Mouse (Mus musculus) Patski (cell line): ENCODE measurements around the gene Fmo5. TPM values are rescaled to one million over a fixed set of nuclear protein-coding genes. Genes with fewer than 3 reads are reported as not detected.
A peak's percentile ranks its signal among the peaks of the same experiment; 100 is the strongest.

Source experiments
- ATAC-seq: fragments of 100-300 bp; one replicate; pipeline ENCODE4 v1.8.0; 2021
- CTCF ChIA-PET: fragments of 350-600 bp; sonication (Branson Sonifier 250); formaldehyde crosslinking; loops from one replicate; lab custom pipeline; 2022; ENCODE audit warnings: inconsistent platforms; lab: Charles Lee
- POLR2A ChIA-PET: fragments of 350-600 bp; sonication (Branson Sonifier 250); formaldehyde crosslinking; loops from one replicate; lab custom pipeline; 2022; ENCODE audit warnings: antibody characterized with exemption, inconsistent platforms; lab: Charles Lee
- DNase-seq: peaks from one replicate; pipeline ENCODE4 v3.0.0-alpha.2; 2011; ENCODE audit warnings: low read depth, low spot score
- H3K27me3 ChIP-seq: fragments of 371-371 bp; one replicate; pipeline ENCODE4 v1.5.1; 2021
- CTCF ChIP-seq: fragments of 100-300 bp; IDR thresholded peaks from one replicate; pipeline ENCODE4 v1.5.1; 2021
- in situ Hi-C: fragments of 300-500 bp; cut with MboI; formaldehyde crosslinking; loops from 3 replicates; pipeline ENCODE4 v1.11.1; 2018; ENCODE audit warnings: low pct_unique_long_range_greater_than_20kb, mixed read lengths
- polyA plus RNA-seq: library from polyadenylated mRNA; unstranded; gene quantifications from one replicate; pipeline ENCODE4 v1.2.3, GENCODE M21; 2021

Gene Fmo5
- polyA plus RNA-seq, 1 experiment from 2014 or later = 1.9 TPM

- ATAC-seq = no peak
- TF ChIP-seq CTCF = no peak
- CTCF ChIA-PET = no interaction called here
- POLR2A ChIA-PET = no interaction called here
- no peak for DNase-seq
- no peaks in the 10 kb centered on the region for H3K27me3 ChIP-seq
- in situ Hi-C loops = no loop called here
Measured at GRCm38 (mm10) chr3:97674644-97675110, 46.1 kb downstream of the Fmo5 start, which contains the start of gene Gm17651. Gene Gm17651, minus strand, starts transcription at chr3:97674694.

- no peak for ATAC-seq
- POLR2A ChIA-PET = no interaction called here
- CTCF ChIA-PET = interaction anchor here (1.3 kb wide), 1 partner anchor 20 kb away, joined by 3 read pairs; no protein-coding TSS in a partner anchor
- TF ChIP-seq CTCF = no peak
- H3K27me3 ChIP-seq = no peaks in the 10 kb centered on the region
- in situ Hi-C loops = no loop called here
- no peak for DNase-seq
Measured at GRCm38 (mm10) chr3:97676126-97676525, 47.5 kb downstream of the Fmo5 start.

GRCm38 (mm10) chr3:97678416-97678815 is 49.8 kb downstream of the Fmo5 start:
- no peak for TF ChIP-seq CTCF
- no peak for ATAC-seq
- in situ Hi-C loops = no loop called here
- no peak for DNase-seq
- CTCF ChIA-PET = interaction anchor here (1.8 kb wide), 1 partner anchor 14 kb away, joined by 4 read pairs; no protein-coding TSS in a partner anchor
- POLR2A ChIA-PET = no interaction called here
- no peaks in the 10 kb centered on the region for H3K27me3 ChIP-seq

- no peak for ATAC-seq
- in situ Hi-C loops = no loop called here
- CTCF ChIA-PET = interaction anchor here (1.0 to 2.4 kb wide), 5 partner anchors 11 to 222 kb away, joined by 3 to 24 read pairs (median 3); no protein-coding TSS in a partner anchor
- H3K27me3 ChIP-seq = no peaks in the 10 kb centered on the region
- no peak for DNase-seq
- TF ChIP-seq CTCF = peak; percentile 61
- POLR2A ChIA-PET = no interaction called here
Measured at GRCm38 (mm10) chr3:97680631-97681320, 52.2 kb downstream of the Fmo5 start.

- ATAC-seq (no peak), DNase-seq (no peak)
- H3K27me3 ChIP-seq = no peaks in the 10 kb centered on the region
- ChIA-PET CTCF (interaction anchor here (1.1 to 2.4 kb wide), 5 partner anchors 12 to 221 kb away, joined by 3 to 24 read pairs (median 3); no protein-coding TSS in a partner anchor), POLR2A (no interaction called here)
- TF ChIP-seq CTCF = peak; percentile 75
- in situ Hi-C loops = no loop called here
Measured at GRCm38 (mm10) chr3:97681321-97682158, 52.9 kb downstream of the Fmo5 start.

GRCm38 (mm10) chr3:97682159-97682502 is 53.5 kb downstream of the Fmo5 start:
- no peaks in the 10 kb centered on the region for H3K27me3 ChIP-seq
- no peak for ATAC-seq
- no peak for TF ChIP-seq CTCF
- POLR2A ChIA-PET = no interaction called here
- no peak for DNase-seq
- CTCF ChIA-PET = interaction anchor here (1.1 to 2.4 kb wide), 4 partner anchors 12 to 220 kb away, joined by 3 to 24 read pairs (median 4); no protein-coding TSS in a partner anchor
- in situ Hi-C loops = no loop called here

GRCm38 (mm10) chr3:97682576-97682975 is 54.0 kb downstream of the Fmo5 start:
- no peak for DNase-seq
- no peak for TF ChIP-seq CTCF
- no peaks in the 10 kb centered on the region for H3K27me3 ChIP-seq
- CTCF ChIA-PET = interaction anchor here (1.7 kb wide), 1 partner anchor 17 kb away, joined by 4 read pairs; no protein-coding TSS in a partner anchor
- in situ Hi-C loops = no loop called here
- no peak for ATAC-seq
- POLR2A ChIA-PET = interaction anchor here (1.1 kb wide), 1 partner anchor 13 kb away, joined by 3 read pairs; no protein-coding TSS in a partner anchor

- ATAC-seq = no peak
- H3K27me3 ChIP-seq = no peaks in the 10 kb centered on the region
- no peak for TF ChIP-seq CTCF
- POLR2A ChIA-PET = interaction anchor here (1.1 kb wide), 1 partner anchor 14 kb away, joined by 3 read pairs; no protein-coding TSS in a partner anchor
- CTCF ChIA-PET = interaction anchor here (1.2 kb wide), 1 partner anchor 22 kb away, joined by 3 read pairs; no protein-coding TSS in a partner anchor
- in situ Hi-C loops = no loop called here
- DNase-seq = no peak
Measured at GRCm38 (mm10) chr3:97683560-97684195, 55.1 kb downstream of the Fmo5 start.

- no peaks in the 10 kb centered on the region for H3K27me3 ChIP-seq
- TF ChIP-seq CTCF = no peak
- no peak for DNase-seq
- POLR2A ChIA-PET = no interaction called here
- ATAC-seq = no peak
- CTCF ChIA-PET = interaction anchor here (1.1 kb wide), 2 partner anchors 9 to 18 kb away, joined by 3 read pairs; no protein-coding TSS in a partner anchor
- in situ Hi-C loops = no loop called here
Measured at GRCm38 (mm10) chr3:97686372-97687117, 57.9 kb downstream of the Fmo5 start.
